Mouse (Mus musculus) small intestine, adult 2 months (tissue): ENCODE results near the gene Atp6v0a1.

Experiments
- CTCF ChIP-seq: fragments of 200-500 bp; IDR thresholded peaks from 2 replicates; pipeline ENCODE4 v1.5.1; 2012; ENCODE audit warnings: low read depth, mild to moderate bottlenecking, control low read depth, inconsistent platforms, low read length, moderate library complexity, mixed read lengths; ENCODE audit not compliant: insufficient replicate concordance, insufficient read length; ENCODE audit errors: extremely low read depth
- POLR2A ChIP-seq: fragments of 200-500 bp; IDR thresholded peaks from 2 replicates; pipeline ENCODE4 v1.6.1; 2012; ENCODE audit warnings: low read depth, mild to moderate bottlenecking, control low read depth, inconsistent platforms, low read length, moderate library complexity

DNA sequence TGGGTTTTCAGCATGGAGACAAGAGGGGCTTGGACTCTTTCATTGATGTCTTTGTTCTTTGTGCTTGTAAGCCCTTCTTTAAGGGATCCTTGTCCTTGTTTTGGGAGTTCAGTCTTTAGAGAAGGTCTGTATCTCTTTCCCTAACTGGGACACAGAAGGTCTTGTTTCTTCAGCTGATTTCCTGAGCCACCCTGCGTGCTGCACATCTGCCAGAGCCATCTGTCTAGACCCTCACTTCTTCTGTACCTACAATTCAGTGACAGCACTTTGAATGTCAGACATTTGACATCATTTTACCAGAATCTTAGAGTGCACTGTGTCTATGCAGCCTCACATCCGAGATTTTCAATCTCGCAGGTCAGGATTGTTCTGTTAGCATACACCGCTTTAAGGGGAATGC is 36.6 kb downstream of the Atp6v0a1 start:
- no peak for TF ChIP-seq POLR2A
- no peak for TF ChIP-seq CTCF
